Mouse (Mus musculus): Measurements from ENCODE around the gene Spats1. TPM values are rescaled to one million over a fixed set of nuclear protein-coding genes. Genes with fewer than 3 reads are reported as not detected.
A peak's percentile ranks its signal among the peaks of the same experiment; 100 is the strongest.

The Spats1 gene
- polyA plus RNA-seq, 1 experiment from 2014 or later = 0.85 TPM

- H3K4me2 ChIP-seq (replicated peaks; ENCODE audit: low read depth, low read length) = no peak overlapping the region
- H3K4me1 ChIP-seq (replicated peaks; ENCODE audit: control insufficient read depth, insufficient read depth, low read length) = no peaks in the 10 kb centered on the region
- H3K27ac ChIP-seq (ENCODE audit: low read depth, low read length) = no peak overlapping the region
- DNase-seq (ENCODE audit: low spot score) (no peak), ATAC-seq (ENCODE audit: low FRiP score) (no peak)
- 93% methylated on average over 8 of the region's 8 CpGs for WGBS
- H3K9ac ChIP-seq (ENCODE audit: low read depth, low read length) = no peak overlapping the region
- H3K27me3 ChIP-seq (ENCODE audit: control insufficient read depth, insufficient read depth, low read length) = no peaks in the 10 kb centered on the region
- H3K36me3 ChIP-seq (ENCODE audit: control insufficient read depth, insufficient read depth, low read length) = no peaks in the 10 kb centered on the region
- no peak overlapping the region for H3K4me3 ChIP-seq (ENCODE audit: low read depth, low read length)
- H3K9me3 ChIP-seq (ENCODE audit: control insufficient read depth, low read length) = no peaks in the 10 kb centered on the region
These were observed 25.6 kb downstream of the Spats1 start for GRCm38 (mm10) chr17:45449586-45449985.

- no peaks in the 10 kb centered on the region for H3K36me3 ChIP-seq (ENCODE audit: control insufficient read depth, insufficient read depth, low read length)
- H3K4me3 ChIP-seq (ENCODE audit: low read depth, low read length) = no peak overlapping the region
- no peaks in the 10 kb centered on the region for H3K27me3 ChIP-seq (ENCODE audit: control insufficient read depth, insufficient read depth, low read length)
- 84% methylated on average over 2 of the region's 2 CpGs for WGBS
- no peaks in the 10 kb centered on the region for H3K9me3 ChIP-seq (ENCODE audit: control insufficient read depth, low read length)
- H3K9ac ChIP-seq (ENCODE audit: low read depth, low read length) = no peak overlapping the region
- DNase-seq (ENCODE audit: low spot score) (no peak), ATAC-seq (ENCODE audit: low FRiP score) (no peak)
- no peak overlapping the region for H3K4me2 ChIP-seq (replicated peaks; ENCODE audit: low read depth, low read length)
- no peaks in the 10 kb centered on the region for H3K4me1 ChIP-seq (replicated peaks; ENCODE audit: control insufficient read depth, insufficient read depth, low read length)
- H3K27ac ChIP-seq (ENCODE audit: low read depth, low read length) = no peak overlapping the region
These were observed 28.2 kb downstream of the Spats1 start for GRCm38 (mm10) chr17:45447063-45447462.

- ATAC-seq (ENCODE audit: low FRiP score) (no peak), DNase-seq (ENCODE audit: low spot score) (no peak)
- no peaks in the 10 kb centered on the region for H3K9me3 ChIP-seq (ENCODE audit: control insufficient read depth, low read length)
- H3K4me3 ChIP-seq (ENCODE audit: low read depth, low read length) = no peak overlapping the region
- H3K27ac ChIP-seq (ENCODE audit: low read depth, low read length) = no peak overlapping the region
- no peak overlapping the region for H3K4me2 ChIP-seq (replicated peaks; ENCODE audit: low read depth, low read length)
- WGBS = 89% methylated on average over 4 of the region's 4 CpGs
- no peaks in the 10 kb centered on the region for H3K4me1 ChIP-seq (replicated peaks; ENCODE audit: control insufficient read depth, insufficient read depth, low read length)
- H3K9ac ChIP-seq (ENCODE audit: low read depth, low read length) = no peak overlapping the region
- H3K36me3 ChIP-seq (ENCODE audit: control insufficient read depth, insufficient read depth, low read length) = no peaks in the 10 kb centered on the region
- H3K27me3 ChIP-seq (ENCODE audit: control insufficient read depth, insufficient read depth, low read length) = no peaks in the 10 kb centered on the region
These were observed 29.3 kb downstream of the Spats1 start for GRCm38 (mm10) chr17:45445923-45446322.

GRCm38 (mm10) chr17:45434262-45434590 lies 41.0 kb downstream of the Spats1 start:
- ATAC-seq (ENCODE audit: low FRiP score) = no peak
- H3K27ac ChIP-seq (ENCODE audit: low read depth, low read length) = peak overlapping the region; percentile 94; the same call in 1 of the 2 replicates
- peaks cover 7% of the 10 kb centered on the region for H3K4me1 ChIP-seq (replicated peaks; ENCODE audit: control insufficient read depth, insufficient read depth, low read length)
- peak overlapping the region; percentile 85 for H3K9ac ChIP-seq (ENCODE audit: low read depth, low read length)
- no peaks in the 10 kb centered on the region for H3K27me3 ChIP-seq (ENCODE audit: control insufficient read depth, insufficient read depth, low read length)
- H3K36me3 ChIP-seq (ENCODE audit: control insufficient read depth, insufficient read depth, low read length) = no peaks in the 10 kb centered on the region
- peak overlapping the region; percentile 93 for H3K4me3 ChIP-seq (ENCODE audit: low read depth, low read length)
- H3K4me2 ChIP-seq (replicated peaks; ENCODE audit: low read depth, low read length) = peak overlapping the region; percentile 89
- WGBS = 10% methylated on average over 12 of the region's 12 CpGs
- H3K9me3 ChIP-seq (ENCODE audit: control insufficient read depth, low read length) = no peaks in the 10 kb centered on the region
- DNase-seq (ENCODE audit: low spot score) = no peak

GRCm38 (mm10) chr17:45433419-45434261 lies 41.6 kb downstream of the Spats1 start, which contains the start of gene Cdc5l:
TSS of gene Cdc5l (minus strand) at chr17:45433737.
- peak; percentile 96 for DNase-seq (ENCODE audit: low spot score)
- Histone ChIP-seq H3K36me3 (ENCODE audit: control insufficient read depth, insufficient read depth, low read length) (no peaks in the 10 kb centered on the region), H3K9me3 (ENCODE audit: control insufficient read depth, low read length) (no peaks in the 10 kb centered on the region), H3K4me2 (replicated peaks; ENCODE audit: low read depth, low read length) (peak within 1 kb of the TSS; percentile 89), H3K4me1 (replicated peaks; ENCODE audit: control insufficient read depth, insufficient read depth, low read length) (peaks cover 7% of the 10 kb centered on the region), H3K9ac (ENCODE audit: low read depth, low read length) (peak within 1 kb of the TSS; percentile 85), H3K27me3 (ENCODE audit: control insufficient read depth, insufficient read depth, low read length) (no peaks in the 10 kb centered on the region), H3K27ac (ENCODE audit: low read depth, low read length) (peak within 1 kb of the TSS; percentile 94), H3K4me3 (ENCODE audit: low read depth, low read length) (peak within 1 kb of the TSS; percentile 93)
- WGBS = under 1% methylated on average over 73 of the region's 73 CpGs
- ATAC-seq (ENCODE audit: low FRiP score) = peak; percentile 95

GRCm38 (mm10) chr17:45432706-45433398 lies 42.4 kb downstream of the Spats1 start:
- Histone ChIP-seq H3K4me2 (replicated peaks; ENCODE audit: low read depth, low read length) (peak overlapping the region; percentile 89), H3K4me3 (ENCODE audit: low read depth, low read length) (peak overlapping the region; percentile 93), H3K36me3 (ENCODE audit: control insufficient read depth, insufficient read depth, low read length) (no peaks in the 10 kb centered on the region), H3K27ac (ENCODE audit: low read depth, low read length) (peak overlapping the region; percentile 94), H3K9ac (ENCODE audit: low read depth, low read length) (peak overlapping the region; percentile 85), H3K9me3 (ENCODE audit: control insufficient read depth, low read length) (no peaks in the 10 kb centered on the region), H3K4me1 (replicated peaks; ENCODE audit: control insufficient read depth, insufficient read depth, low read length) (peaks cover 7% of the 10 kb centered on the region), H3K27me3 (ENCODE audit: control insufficient read depth, insufficient read depth, low read length) (no peaks in the 10 kb centered on the region)
- no peak for DNase-seq (ENCODE audit: low spot score)
- ATAC-seq (ENCODE audit: low FRiP score) = peak; percentile 84
- 2% methylated on average over 55 of the region's 62 CpGs for WGBS

- Histone ChIP-seq H3K9me3 (ENCODE audit: control insufficient read depth, low read length) (no peaks in the 10 kb centered on the region), H3K4me2 (replicated peaks; ENCODE audit: low read depth, low read length) (peak overlapping the region; percentile 89), H3K27me3 (ENCODE audit: control insufficient read depth, insufficient read depth, low read length) (no peaks in the 10 kb centered on the region), H3K27ac (ENCODE audit: low read depth, low read length) (no peak overlapping the region), H3K36me3 (ENCODE audit: control insufficient read depth, insufficient read depth, low read length) (no peaks in the 10 kb centered on the region), H3K9ac (ENCODE audit: low read depth, low read length) (peak overlapping the region; percentile 85), H3K4me1 (replicated peaks; ENCODE audit: control insufficient read depth, insufficient read depth, low read length) (peaks cover 7% of the 10 kb centered on the region), H3K4me3 (ENCODE audit: low read depth, low read length) (peak overlapping the region; percentile 93)
- DNase-seq (ENCODE audit: low spot score) (no peak), ATAC-seq (ENCODE audit: low FRiP score) (no peak)
- 85% methylated on average over 3 of the region's 3 CpGs for WGBS
These were observed 43.2 kb downstream of the Spats1 start for GRCm38 (mm10) chr17:45432007-45432406.

- peaks cover 13% of the 10 kb centered on the region for H3K36me3 ChIP-seq (ENCODE audit: control insufficient read depth, insufficient read depth, low read length)
- DNase-seq (ENCODE audit: low spot score) = no peak
- H3K9ac ChIP-seq (ENCODE audit: low read depth, low read length) = no peak overlapping the region
- no peaks in the 10 kb centered on the region for H3K9me3 ChIP-seq (ENCODE audit: control insufficient read depth, low read length)
- 83% methylated on average over 2 of the region's 2 CpGs for WGBS
- H3K27me3 ChIP-seq (ENCODE audit: control insufficient read depth, insufficient read depth, low read length) = no peaks in the 10 kb centered on the region
- no peak for ATAC-seq (ENCODE audit: low FRiP score)
- no peak overlapping the region for H3K4me3 ChIP-seq (ENCODE audit: low read depth, low read length)
- no peak overlapping the region for H3K27ac ChIP-seq (ENCODE audit: low read depth, low read length)
- no peaks in the 10 kb centered on the region for H3K4me1 ChIP-seq (replicated peaks; ENCODE audit: control insufficient read depth, insufficient read depth, low read length)
- H3K4me2 ChIP-seq (replicated peaks; ENCODE audit: low read depth, low read length) = no peak overlapping the region
These were observed 57.8 kb downstream of the Spats1 start for GRCm38 (mm10) chr17:45417387-45417786.
